Mouse (Mus musculus) liver, embryonic 14.5 days (tissue): Measurements from ENCODE around the gene Sf3b1.

Experiments
- CTCF ChIP-seq: IDR thresholded peaks from 2 replicates; pipeline ENCODE4 v1.5.1; 2016; ENCODE audit warnings: antibody characterized with exemption, low read depth, control low read depth
- EP300 ChIP-seq: IDR thresholded peaks from 2 replicates; pipeline ENCODE4 v1.6.1; 2016; ENCODE audit warnings: antibody characterized with exemption, low read depth

- TF ChIP-seq CTCF (no peak), EP300 (no peak)
These were observed 47.5 kb upstream of the Sf3b1 start for GRCm38 (mm10) chr1:55074757-55075156.
